8 mouse cellular contexts compared by ENCODE assay signal in genomic region chr13:65241099-65241626, GRCm38 (mm10). TPM values are rescaled to one million over a fixed set of nuclear protein-coding genes. Genes with fewer than 3 reads are reported as not detected.
DNase-seq lines count a peak whose midpoint lies in the region; ATAC-seq lines count a peak whose summit lies in the region.

No protein-coding gene starts in this region.

- intact Hi-C loops in gastrocnemius, postnatal 14 days (cut with DNase I; ENCODE audit: low total_unique reads) = loop anchor here (5.0 kb wide), 1 partner anchor 36 kb away; the partner anchor contains the start of gene Zfp369
- intact Hi-C loops in left cerebral cortex, postnatal 10 days (cut with DNase I) = loop anchor here (2.0 to 5.0 kb wide), 3 partner anchors 38 to 799 kb away; partner anchors contain the start of genes Mfsd14b and Zfp369

- peak; percentile 93 to 99 for DNase-seq in adrenal gland, adult (ENCODE audit: inconsistent age in 2 of 2, low spot score in 1 of 2)
- peak; percentile 93 for DNase-seq in embryo, embryonic 10.5 days (ENCODE audit: low spot score)
- DNase-seq in gastrocnemius, postnatal 14 days = peak; percentile 92
- DNase-seq in left cerebral cortex, postnatal 10 days (ENCODE audit: extremely low spot score in 1 of 2, low spot score in 2 of 2) = peak; percentile 96 to 97
- DNase-seq in right cerebral cortex, postnatal 25 days = peak; percentile 95
- peak; percentile 91 to 95 for DNase-seq in urinary bladder, postnatal 4 days (ENCODE audit: low spot score in 2 of 2)

- ATAC-seq in inflammation-experienced regulatory T-cells, adult 6 months = peak; percentile 37
- peak; percentile 76 for ATAC-seq in megakaryocyte-erythroid progenitor cell, adult 5-6 weeks (replicated peaks; ENCODE audit: low FRiP score, low TSS enrichment, poor library complexity, severe bottlenecking)

RNA-seq across cellular contexts. Expression of gene Gm10775, which starts 18.2 kb away (rescaled TPM):
- total RNA-seq in gastrocnemius, postnatal 14 days (2021) = not detected
- not detected for polyA plus RNA-seq in inflammation-experienced regulatory T-cells, adult 6 months (2017; shearing (Covaris generic))
- total RNA-seq in left cerebral cortex, postnatal 10 days (2021) = under 1 TPM; 0.75 to 0.79 TPM
- not detected in 2 replicates for total RNA-seq in megakaryocyte-erythroid progenitor cell, adult 5-6 weeks (2014; fragmentation: Nextera tagmentation)
- total RNA-seq in megakaryocyte-erythroid progenitor cell, adult 5-6 weeks (2017) = not detected in 2 replicates

RNA-seq across cellular contexts. Expression of gene Nlrp4f, which starts 35.4 kb away (rescaled TPM):
- total RNA-seq in gastrocnemius, postnatal 14 days (2021) = not detected
- polyA plus RNA-seq in inflammation-experienced regulatory T-cells, adult 6 months (2017; shearing (Covaris generic)) = not detected
- total RNA-seq in left cerebral cortex, postnatal 10 days (2021) = under 1 TPM in 1 of 2 experiments, not detected in 1; 0.09 TPM
- total RNA-seq in megakaryocyte-erythroid progenitor cell, adult 5-6 weeks (2014; fragmentation: Nextera tagmentation) = not detected in 2 replicates
- total RNA-seq in megakaryocyte-erythroid progenitor cell, adult 5-6 weeks (2017) = not detected in 2 replicates

RNA-seq across cellular contexts. Expression of gene Zfp369, which starts 37.5 kb away (rescaled TPM):
- total RNA-seq in gastrocnemius, postnatal 14 days (2021) = 10 to 100 TPM in 1 of 2 experiments, 1 to 10 TPM in 1; 9.2 to 10.3 TPM
- polyA plus RNA-seq in inflammation-experienced regulatory T-cells, adult 6 months (2017; shearing (Covaris generic)) = 10 to 100 TPM in 2 of 3 experiments, 1 to 10 TPM in 1; 8.7 to 18.9 (median 18.0) TPM
- total RNA-seq in left cerebral cortex, postnatal 10 days (2021) = 10 to 100 TPM; 62.5 to 64.7 TPM
- total RNA-seq in megakaryocyte-erythroid progenitor cell, adult 5-6 weeks (2014; fragmentation: Nextera tagmentation) = 51.4 and 57.7 TPM in 2 replicates
- 50.6 and 60.0 TPM in 2 replicates for total RNA-seq in megakaryocyte-erythroid progenitor cell, adult 5-6 weeks (2017)

Comparison
In these comparisons a context has a peak if more than half of its experiments do, and no peak if none do; other contexts are left out.
1. Peak in every context shown above with its lines: DNase-seq and ATAC-seq.
2. RNA of gene Zfp369, which starts 37.5 kb away (total RNA-seq): 62.5 to 64.7 TPM in left cerebral cortex, postnatal 10 days and 50.6 to 60.0 TPM in megakaryocyte-erythroid progenitor cell, adult 5-6 weeks; 9.2 to 10.3 TPM in gastrocnemius, postnatal 14 days; every median in the first group is over 4 times any median in the second.